Mouse (Mus musculus): Measurements from ENCODE around the gene Sco1. TPM values are rescaled to one million over a fixed set of nuclear protein-coding genes. Genes with fewer than 3 reads are reported as not detected.

Gene Sco1
- polyA plus RNA-seq, 1 experiment from 2014 or later, result 17.7 TPM

DNA sequence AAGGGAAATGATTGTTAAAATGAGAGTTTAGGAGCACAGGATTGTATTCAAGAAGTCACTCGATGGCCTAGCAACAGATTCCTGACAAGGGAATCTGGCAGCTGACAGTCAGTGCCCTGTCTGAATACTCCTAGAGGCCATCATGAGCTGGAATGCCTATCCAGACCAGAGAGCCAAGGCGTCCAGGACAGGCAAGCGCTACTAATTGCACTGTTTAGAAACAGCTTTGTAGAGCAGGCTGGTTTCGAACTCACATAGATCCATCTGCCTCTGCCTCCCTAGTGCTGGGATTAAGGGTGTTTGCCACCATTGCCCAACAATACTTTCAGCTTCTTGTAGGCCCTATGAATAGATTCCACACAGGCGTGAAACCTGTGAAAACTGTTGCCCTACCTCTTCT, 61.8 kb downstream of the Sco1 start:
- Histone ChIP-seq H3K36me3 (ENCODE audit: control insufficient read depth, insufficient read depth, low read length) (no peaks in the 10 kb centered on the region), H3K27ac (ENCODE audit: low read length) (no peak overlapping the region), H3K4me3 (ENCODE audit: low read length) (no peak overlapping the region), H3K4me2 (ENCODE audit: low read depth, low read length) (no peak overlapping the region), H3K9ac (ENCODE audit: low read depth, low read length) (no peak overlapping the region), H3K9me3 (ENCODE audit: control insufficient read depth, low read length) (no peaks in the 10 kb centered on the region), H3K4me1 (ENCODE audit: control insufficient read depth, insufficient read depth, low read length) (no peaks in the 10 kb centered on the region), H3K27me3 (replicated peaks; ENCODE audit: control insufficient read depth, insufficient read depth, low read length) (no peaks in the 10 kb centered on the region)
- ATAC-seq, result no peak
- 91% methylated on average over 5 of the region's 5 CpGs for WGBS

DNA sequence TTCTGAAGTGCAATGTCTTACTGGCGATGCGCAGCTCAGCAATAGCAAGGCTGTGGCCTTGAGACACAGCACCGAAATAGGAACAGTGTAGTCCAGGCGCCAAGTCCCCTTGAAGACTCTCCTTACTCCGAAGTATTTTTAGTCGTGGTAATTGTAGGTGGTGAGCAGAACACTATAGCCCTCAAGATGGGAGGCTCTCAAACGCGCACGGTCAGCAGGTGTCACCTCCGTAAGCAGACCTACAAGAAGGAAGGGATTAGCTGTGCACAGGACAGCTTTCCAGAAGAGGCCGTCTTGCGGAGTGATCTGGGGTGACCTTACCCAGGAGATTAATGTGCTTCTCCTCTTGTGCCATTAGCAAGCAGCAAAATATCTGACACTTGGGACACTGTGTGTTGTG, 62.4 kb downstream of the Sco1 start:
- 87% methylated on average over 12 of the region's 12 CpGs for WGBS
- Histone ChIP-seq H3K4me3 (ENCODE audit: low read length) (no peak overlapping the region), H3K27me3 (replicated peaks; ENCODE audit: control insufficient read depth, insufficient read depth, low read length) (no peaks in the 10 kb centered on the region), H3K36me3 (ENCODE audit: control insufficient read depth, insufficient read depth, low read length) (no peaks in the 10 kb centered on the region), H3K27ac (ENCODE audit: low read length) (no peak overlapping the region), H3K9me3 (ENCODE audit: control insufficient read depth, low read length) (no peaks in the 10 kb centered on the region), H3K4me2 (ENCODE audit: low read depth, low read length) (no peak overlapping the region), H3K9ac (ENCODE audit: low read depth, low read length) (no peak overlapping the region), H3K4me1 (ENCODE audit: control insufficient read depth, insufficient read depth, low read length) (no peaks in the 10 kb centered on the region)
- no peak for ATAC-seq

Small RNA genes within 50 kb of the gene (microRNA-seq; reads per million reads assigned to microRNA genes)
- gene Mir6923, result not detected

Other genes with a start within 250 kb of the Sco1 start
- gene Pirt, start 140.7 kb upstream of the Sco1 start, polyA plus RNA-seq (2015; fragmentation: Nextera tagmentation; extraction: Ambion mirVana), result 6.7 and 6.8 TPM in 2 replicates
- 2.2 and 2.8 TPM in 2 replicates for gene Tmem238l, start 96.0 kb upstream of the Sco1 start, polyA plus RNA-seq (2015; fragmentation: Nextera tagmentation; extraction: Ambion mirVana)
- 3.4 and 4.6 TPM in 2 replicates for gene Tmem220, start 27.5 kb upstream of the Sco1 start, polyA plus RNA-seq (2015; fragmentation: Nextera tagmentation; extraction: Ambion mirVana)
- 20.8 and 22.1 TPM in 2 replicates for gene Adprm, start 76 bp upstream of the Sco1 start, polyA plus RNA-seq (2015; fragmentation: Nextera tagmentation; extraction: Ambion mirVana)
- 0.50 and 1.1 TPM in 2 replicates for gene Myh3, start 25.6 kb downstream of the Sco1 start, polyA plus RNA-seq (2015; fragmentation: Nextera tagmentation; extraction: Ambion mirVana)
- gene Myh2, start 118.4 kb downstream of the Sco1 start, polyA plus RNA-seq (2015; fragmentation: Nextera tagmentation; extraction: Ambion mirVana), result 0.02 TPM in 2 replicates
- 0.04 TPM in 1 of 2 replicates, not detected in the other for gene Myh1, start 147.4 kb downstream of the Sco1 start, polyA plus RNA-seq (2015; fragmentation: Nextera tagmentation; extraction: Ambion mirVana)
- gene Myh4, start 185.4 kb downstream of the Sco1 start, polyA plus RNA-seq (2015; fragmentation: Nextera tagmentation; extraction: Ambion mirVana), result not detected in 2 replicates
- 0.32 and 0.64 TPM in 2 replicates for gene Myh8, start 224.5 kb downstream of the Sco1 start, polyA plus RNA-seq (2015; fragmentation: Nextera tagmentation; extraction: Ambion mirVana)

Measured in intestine, embryonic 16.5 days (tissue).